Mouse (Mus musculus) cerebellum, adult 2 months (tissue): Measurements from ENCODE around the gene Atp12a.

ENCODE experiments used
- CTCF ChIP-seq: fragments of 200-500 bp; IDR thresholded peaks from 2 replicates; pipeline ENCODE4 v1.5.1; 2011; ENCODE audit warnings: low read depth, mild to moderate bottlenecking, control low read depth, low read length, moderate library complexity, borderline replicate concordance; ENCODE audit not compliant: insufficient read depth
- POLR2A ChIP-seq: fragments of 200-500 bp; IDR thresholded peaks from 2 replicates; pipeline ENCODE4 v1.6.1; 2011; ENCODE audit warnings: low read length, control low read depth, borderline replicate concordance; ENCODE audit not compliant: insufficient read depth

GRCm38 (mm10) chr14:56338882-56339442 lies 25.9 kb upstream of the Atp12a start:
- TF ChIP-seq CTCF, result no peak
- no peak for TF ChIP-seq POLR2A
